Mouse (Mus musculus): ENCODE measurements around the gene Poc5. TPM values are rescaled to one million over a fixed set of nuclear protein-coding genes. Genes with fewer than 3 reads are reported as not detected.

Poc5 gene
- total RNA-seq, 1 experiment: 14.8 TPM

GRCm38 (mm10) chr13:96432376-96432811 lies 44.3 kb downstream of the Poc5 start:
- no peak overlapping the region for H3K27ac ChIP-seq (ENCODE audit: insufficient read depth, low read depth, low read length, poor library complexity, severe bottlenecking)
- H3K9ac ChIP-seq (ENCODE audit: insufficient read depth, low read depth, low read length, poor library complexity, severe bottlenecking): no peak overlapping the region
- in situ Hi-C loops (cut with MboI; ENCODE audit: low sequenced_read_pairs in 2 of 2, unreplicated experiment in 2 of 2): no loop called here
- no peak for DNase-seq (ENCODE audit: low read depth, low spot score)
- no peaks in the 10 kb centered on the region for H3K4me1 ChIP-seq (ENCODE audit: control insufficient read depth in 2 of 2, insufficient read depth in 2 of 2, low read length in 2 of 2, poor library complexity in 1 of 2)
- H3K36me3 ChIP-seq (ENCODE audit: control insufficient read depth, insufficient read depth, low read length, poor library complexity, severe bottlenecking): no peaks in the 10 kb centered on the region
- H3K4me3 ChIP-seq (ENCODE audit: insufficient read depth in 1 of 2, low read depth in 1 of 2, low read length in 2 of 2, poor library complexity in 1 of 2, severe bottlenecking in 1 of 2): no peak overlapping the region
- TF ChIP-seq HCFC1 (IDR thresholded peaks at IDR 0.05; ENCODE audit: borderline replicate concordance, insufficient read depth, low read length) (no peak), ZNF384 (IDR thresholded peaks at IDR 0.05; ENCODE audit: low read depth, low read length) (no peak), MAFK (IDR thresholded peaks at IDR 0.05; ENCODE audit: insufficient read depth, low read depth, low read length) (no peak), CHD2 (IDR thresholded peaks at IDR 0.05; ENCODE audit: low read depth, low read length) (no peak), ZC3H11A (IDR thresholded peaks at IDR 0.05; ENCODE audit: borderline replicate concordance, low read depth, low read length) (no peak)
- no peaks in the 10 kb centered on the region for H3K9me3 ChIP-seq (ENCODE audit: control insufficient read depth, insufficient read depth, low read depth, low read length)

GRCm38 (mm10) chr13:96433041-96433440 lies 44.9 kb downstream of the Poc5 start:
- Histone ChIP-seq H3K4me1 (ENCODE audit: control insufficient read depth in 2 of 2, insufficient read depth in 2 of 2, low read length in 2 of 2, poor library complexity in 1 of 2) (no peaks in the 10 kb centered on the region), H3K9ac (ENCODE audit: insufficient read depth, low read depth, low read length, poor library complexity, severe bottlenecking) (no peak overlapping the region), H3K36me3 (ENCODE audit: control insufficient read depth, insufficient read depth, low read length, poor library complexity, severe bottlenecking) (no peaks in the 10 kb centered on the region), H3K27ac (ENCODE audit: insufficient read depth, low read depth, low read length, poor library complexity, severe bottlenecking) (no peak overlapping the region), H3K9me3 (ENCODE audit: control insufficient read depth, insufficient read depth, low read depth, low read length) (no peaks in the 10 kb centered on the region), H3K4me3 (ENCODE audit: insufficient read depth in 1 of 2, low read depth in 1 of 2, low read length in 2 of 2, poor library complexity in 1 of 2, severe bottlenecking in 1 of 2) (no peak overlapping the region)
- in situ Hi-C loops (cut with MboI; ENCODE audit: low sequenced_read_pairs in 2 of 2, unreplicated experiment in 2 of 2): no loop called here
- no peak for TF ChIP-seq ZNF384 (IDR thresholded peaks at IDR 0.05; ENCODE audit: low read depth, low read length)
- no peak for TF ChIP-seq HCFC1 (IDR thresholded peaks at IDR 0.05; ENCODE audit: borderline replicate concordance, insufficient read depth, low read length)
- TF ChIP-seq CHD2 (IDR thresholded peaks at IDR 0.05; ENCODE audit: low read depth, low read length): no peak
- no peak for TF ChIP-seq MAFK (IDR thresholded peaks at IDR 0.05; ENCODE audit: insufficient read depth, low read depth, low read length)
- no peak for TF ChIP-seq ZC3H11A (IDR thresholded peaks at IDR 0.05; ENCODE audit: borderline replicate concordance, low read depth, low read length)
- no peak for DNase-seq (ENCODE audit: low read depth, low spot score)

DNA sequence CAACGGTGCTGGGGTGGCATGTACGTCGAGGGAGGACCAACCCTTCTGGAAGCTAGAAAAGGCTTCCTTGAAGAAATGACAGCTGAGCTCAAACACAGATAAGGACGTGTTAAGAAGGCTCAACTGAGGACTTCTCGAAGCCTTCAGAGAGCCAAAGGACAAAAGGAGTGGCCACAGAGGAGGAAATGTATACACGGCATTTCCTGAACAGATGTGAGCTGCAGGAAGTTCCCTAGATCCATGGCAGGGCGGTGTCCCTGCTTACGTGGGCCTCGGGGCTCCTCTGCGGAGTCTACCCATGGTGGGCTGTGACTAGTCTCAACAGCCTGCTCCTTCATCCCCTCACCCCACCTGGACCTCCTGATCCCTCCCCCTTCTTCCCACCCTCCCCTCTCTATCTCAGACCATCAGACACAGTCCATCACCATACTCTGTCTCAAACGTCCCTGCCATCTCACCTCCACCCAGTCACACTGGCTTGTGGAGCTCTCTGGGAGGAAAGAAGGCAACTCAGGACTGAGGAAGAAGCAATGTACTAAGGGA lies 45.6 kb downstream of the Poc5 start:
- Histone ChIP-seq H3K4me1 (ENCODE audit: control insufficient read depth in 2 of 2, insufficient read depth in 2 of 2, low read length in 2 of 2, poor library complexity in 1 of 2) (no peaks in the 10 kb centered on the region), H3K27ac (ENCODE audit: insufficient read depth, low read depth, low read length, poor library complexity, severe bottlenecking) (no peak overlapping the region), H3K9me3 (ENCODE audit: control insufficient read depth, insufficient read depth, low read depth, low read length) (no peaks in the 10 kb centered on the region), H3K9ac (ENCODE audit: insufficient read depth, low read depth, low read length, poor library complexity, severe bottlenecking) (no peak overlapping the region), H3K36me3 (ENCODE audit: control insufficient read depth, insufficient read depth, low read length, poor library complexity, severe bottlenecking) (no peaks in the 10 kb centered on the region), H3K4me3 (ENCODE audit: insufficient read depth in 1 of 2, low read depth in 1 of 2, low read length in 2 of 2, poor library complexity in 1 of 2, severe bottlenecking in 1 of 2) (no peak overlapping the region)
- in situ Hi-C loops (cut with MboI; ENCODE audit: low sequenced_read_pairs in 2 of 2, unreplicated experiment in 2 of 2): no loop called here
- no peak for DNase-seq (ENCODE audit: low read depth, low spot score)
- TF ChIP-seq HCFC1 (IDR thresholded peaks at IDR 0.05; ENCODE audit: borderline replicate concordance, insufficient read depth, low read length) (no peak), MAFK (IDR thresholded peaks at IDR 0.05; ENCODE audit: insufficient read depth, low read depth, low read length) (no peak), ZC3H11A (IDR thresholded peaks at IDR 0.05; ENCODE audit: borderline replicate concordance, low read depth, low read length) (no peak), ZNF384 (IDR thresholded peaks at IDR 0.05; ENCODE audit: low read depth, low read length) (no peak), CHD2 (IDR thresholded peaks at IDR 0.05; ENCODE audit: low read depth, low read length) (no peak)

DNA sequence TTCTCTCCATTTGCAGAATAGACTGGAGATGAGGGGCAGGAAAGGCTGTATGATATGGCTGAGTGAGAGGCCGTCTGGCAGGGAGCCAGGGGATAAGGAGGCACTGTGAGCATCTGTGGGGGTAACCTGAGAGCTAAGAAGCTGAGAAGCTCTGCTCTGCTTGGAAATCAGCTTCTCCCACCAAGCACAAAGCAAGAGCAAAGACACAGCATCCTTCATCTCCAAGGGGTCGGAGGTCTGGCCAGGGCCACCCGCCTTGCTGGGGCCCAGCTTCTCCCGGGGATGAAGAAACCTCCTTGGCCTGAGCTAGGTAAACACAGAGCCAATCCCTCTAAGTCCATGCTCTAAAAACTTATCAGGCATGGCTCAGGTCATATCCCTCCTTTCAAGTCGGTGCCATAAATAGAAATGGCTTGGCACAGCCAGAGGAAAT lies 46.8 kb downstream of the Poc5 start:
- Histone ChIP-seq H3K9me3 (ENCODE audit: control insufficient read depth, insufficient read depth, low read depth, low read length) (no peaks in the 10 kb centered on the region), H3K36me3 (ENCODE audit: control insufficient read depth, insufficient read depth, low read length, poor library complexity, severe bottlenecking) (no peaks in the 10 kb centered on the region), H3K4me1 (ENCODE audit: control insufficient read depth in 2 of 2, insufficient read depth in 2 of 2, low read length in 2 of 2, poor library complexity in 1 of 2) (no peaks in the 10 kb centered on the region), H3K27ac (ENCODE audit: insufficient read depth, low read depth, low read length, poor library complexity, severe bottlenecking) (no peak overlapping the region), H3K4me3 (ENCODE audit: insufficient read depth in 1 of 2, low read depth in 1 of 2, low read length in 2 of 2, poor library complexity in 1 of 2, severe bottlenecking in 1 of 2) (no peak overlapping the region), H3K9ac (ENCODE audit: insufficient read depth, low read depth, low read length, poor library complexity, severe bottlenecking) (no peak overlapping the region)
- in situ Hi-C loops (cut with MboI; ENCODE audit: low sequenced_read_pairs in 2 of 2, unreplicated experiment in 2 of 2): no loop called here
- DNase-seq (ENCODE audit: low read depth, low spot score): no peak
- no peak for TF ChIP-seq ZNF384 (IDR thresholded peaks at IDR 0.05; ENCODE audit: low read depth, low read length)
- no peak for TF ChIP-seq CHD2 (IDR thresholded peaks at IDR 0.05; ENCODE audit: low read depth, low read length)
- no peak for TF ChIP-seq MAFK (IDR thresholded peaks at IDR 0.05; ENCODE audit: insufficient read depth, low read depth, low read length)
- no peak for TF ChIP-seq ZC3H11A (IDR thresholded peaks at IDR 0.05; ENCODE audit: borderline replicate concordance, low read depth, low read length)
- TF ChIP-seq HCFC1 (IDR thresholded peaks at IDR 0.05; ENCODE audit: borderline replicate concordance, insufficient read depth, low read length): no peak

Data from ES-E14 (cell line).